Mouse (Mus musculus) lung, postnatal 0 days (tissue): ENCODE measurements at regions not wholly inside any gene's neighbourhood (a gene's known extent, or its start where the extent isn't known, plus 50 kb on each side); places are given as distances from the start of the nearest gene placed in this dataset.

Source experiments
- ATAC-seq: fragments of 200-750 bp; cut with Nextera tagmentation; 2 replicates; pipeline ENCODE4 v1.8.0; 2017; ENCODE audit warnings: moderate library complexity
- DNase-seq: peaks from one replicate; pipeline ENCODE4 v3.0.0-alpha.2; 2016; ENCODE audit warnings: low spot score
- H3K27ac ChIP-seq: fragments of 300-500 bp; sonication (generic); 2 replicates; pipeline ENCODE4 v1.5.1; 2014; ENCODE audit warnings: antibody characterized with exemption, mild to moderate bottlenecking, low read length, mixed read lengths
- H3K27me3 ChIP-seq: fragments of 300-500 bp; sonication (generic); replicated peaks from 2 replicates; pipeline ENCODE4 v1.6.1; 2014; ENCODE audit warnings: low read length, mixed read lengths; ENCODE audit not compliant: insufficient read depth
- H3K36me3 ChIP-seq: fragments of 300-500 bp; sonication (generic); 2 replicates; pipeline ENCODE4 v1.6.1; 2014; ENCODE audit warnings: low read length, mixed read lengths; ENCODE audit not compliant: insufficient read depth
- H3K4me1 ChIP-seq: fragments of 300-500 bp; sonication (generic); 2 replicates; pipeline ENCODE4 v1.6.1; 2014; ENCODE audit warnings: antibody characterized with exemption, low read depth, low read length, mixed read lengths; ENCODE audit not compliant: insufficient read depth
- H3K4me2 ChIP-seq: fragments of 300-500 bp; sonication (generic); replicated peaks from 2 replicates; pipeline ENCODE4 v1.6.1; 2014; ENCODE audit warnings: low read depth, mild to moderate bottlenecking, low read length, moderate library complexity, mixed read lengths
- H3K4me3 ChIP-seq: fragments of 300-500 bp; sonication (generic); 2 replicates; pipeline ENCODE4 v1.5.1; 2014; ENCODE audit warnings: low read depth, low read length
- H3K9ac ChIP-seq: fragments of 300-500 bp; sonication (generic); replicated peaks from 2 replicates; pipeline ENCODE4 v1.6.1; 2014; ENCODE audit warnings: low read depth, mild to moderate bottlenecking
- H3K9me3 ChIP-seq: fragments of 300-500 bp; sonication (generic); 2 replicates; pipeline ENCODE4 v1.6.1; 2016; ENCODE audit warnings: low read length, mixed read lengths
- CTCF ChIP-seq: IDR thresholded peaks from 2 replicates; pipeline ENCODE4 v1.5.1; 2016; ENCODE audit warnings: antibody characterized with exemption, mild to moderate bottlenecking
- EP300 ChIP-seq: IDR thresholded peaks from 2 replicates; pipeline ENCODE4 v1.6.1; 2016; ENCODE audit warnings: antibody characterized with exemption, mild to moderate bottlenecking, control low read depth
- WGBS: fragments of 180-500 bp; shearing (Covaris S2); extraction: QIAGEN DNeasy Blood & Tissue Kit; methylation state at CpG from one replicate; pipeline ENCODE4 v1.1.7; 2014; 5-methylcytosine and 5-hydroxymethylcytosine counted together

GRCm38 (mm10) chr1:78600666-78601065, 57.0 kb upstream of the Acsl3 start:
- Histone ChIP-seq H3K27ac (no peak overlapping the region), H3K4me3 (no peak overlapping the region), H3K4me2 (no peak overlapping the region), H3K9ac (no peak overlapping the region), H3K4me1 (no peaks in the 10 kb centered on the region), H3K9me3 (no peaks in the 10 kb centered on the region), H3K36me3 (no peaks in the 10 kb centered on the region), H3K27me3 (no peaks in the 10 kb centered on the region)
- no peak for DNase-seq
- ATAC-seq = no peak
- WGBS = 11% methylated on average over 1 of the region's 1 CpGs
- no peak for TF ChIP-seq EP300
- TF ChIP-seq CTCF = no peak

GRCm38 (mm10) chr1:78601568-78601967, 56.1 kb upstream of the Acsl3 start:
- no peak for DNase-seq
- no peak for ATAC-seq
- Histone ChIP-seq H3K36me3 (no peaks in the 10 kb centered on the region), H3K9ac (no peak overlapping the region), H3K9me3 (no peaks in the 10 kb centered on the region), H3K4me3 (no peak overlapping the region), H3K4me2 (no peak overlapping the region), H3K27ac (no peak overlapping the region), H3K27me3 (no peaks in the 10 kb centered on the region), H3K4me1 (no peaks in the 10 kb centered on the region)
- TF ChIP-seq CTCF (no peak), EP300 (no peak)
- 35% methylated on average over 3 of the region's 3 CpGs for WGBS

- 4% methylated on average over 3 of the region's 3 CpGs for WGBS
Measured at GRCm38 (mm10) chr1:78602039-78602438, 55.6 kb upstream of the Acsl3 start.

GRCm38 (mm10) chr1:78602885-78603284, 54.7 kb upstream of the Acsl3 start:
- Histone ChIP-seq H3K36me3 (no peaks in the 10 kb centered on the region), H3K4me3 (no peak overlapping the region), H3K9ac (no peak overlapping the region), H3K27ac (no peak overlapping the region), H3K27me3 (no peaks in the 10 kb centered on the region), H3K4me1 (no peaks in the 10 kb centered on the region), H3K4me2 (no peak overlapping the region), H3K9me3 (no peaks in the 10 kb centered on the region)
- TF ChIP-seq CTCF (no peak), EP300 (no peak)
- no peak for DNase-seq
- no peak for ATAC-seq
- WGBS = 66% methylated on average over 3 of the region's 3 CpGs

More at GRCm38 (mm10) chr1:78602039-78602438, 55.6 kb upstream of the Acsl3 start:
- H3K4me1 ChIP-seq = no peaks in the 10 kb centered on the region
- H3K27ac ChIP-seq = no peak overlapping the region
- H3K4me3 ChIP-seq = no peak overlapping the region
- no peak overlapping the region for H3K4me2 ChIP-seq
- H3K9ac ChIP-seq = no peak overlapping the region
- no peaks in the 10 kb centered on the region for H3K36me3 ChIP-seq
- no peaks in the 10 kb centered on the region for H3K9me3 ChIP-seq
- no peak for DNase-seq
- TF ChIP-seq EP300 = no peak
- no peak for TF ChIP-seq CTCF
- no peaks in the 10 kb centered on the region for H3K27me3 ChIP-seq
- ATAC-seq = no peak; the same call in 1 of the 2 replicates

DNA sequence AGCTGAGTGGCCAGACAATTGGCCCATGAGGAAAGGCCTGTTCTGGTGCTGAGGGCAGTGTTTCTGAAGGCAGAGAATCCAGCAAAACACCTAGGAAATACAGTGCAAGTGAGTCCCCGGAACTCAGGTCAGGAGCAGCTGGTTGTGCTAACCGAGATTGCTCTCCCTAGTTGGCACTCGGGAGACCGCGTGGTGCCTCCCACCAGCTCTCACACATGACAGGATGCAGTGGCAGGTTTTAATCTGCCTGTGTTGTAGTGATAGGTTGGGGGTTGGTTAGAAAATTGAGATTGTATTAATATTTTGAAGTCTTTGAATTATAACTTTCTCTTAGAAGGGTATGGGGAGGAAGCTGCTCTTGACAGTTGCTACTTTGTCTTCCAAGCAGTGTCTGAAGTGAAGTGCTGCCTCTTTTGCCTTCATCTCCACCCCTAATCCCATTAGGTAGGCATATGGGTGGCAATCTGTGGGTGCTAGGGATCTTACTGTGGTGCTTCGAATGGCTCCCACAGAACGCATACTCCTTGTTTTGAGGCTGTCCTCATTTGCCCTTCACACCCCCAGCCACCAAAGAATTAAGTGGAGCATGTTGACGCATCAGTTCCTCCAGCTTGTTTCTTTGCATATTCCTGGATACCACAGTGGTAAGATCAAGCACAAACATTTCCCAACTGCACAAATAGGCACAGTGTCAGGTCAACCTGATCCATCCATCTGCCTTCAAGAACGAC, 52.6 kb upstream of the Acsl3 start:
- WGBS = 74% methylated on average over 9 of the region's 9 CpGs
- ATAC-seq = no peak

More for the DNA sequence above, 52.6 kb upstream of the Acsl3 start:
- TF ChIP-seq EP300 (no peak), CTCF (no peak)
- no peak overlapping the region for H3K27ac ChIP-seq
- no peaks in the 10 kb centered on the region for H3K4me1 ChIP-seq
- H3K9ac ChIP-seq = no peak overlapping the region
- no peaks in the 10 kb centered on the region for H3K36me3 ChIP-seq
- no peaks in the 10 kb centered on the region for H3K27me3 ChIP-seq
- no peak for DNase-seq
- H3K4me3 ChIP-seq = no peak overlapping the region
- H3K4me2 ChIP-seq = no peak overlapping the region
- no peaks in the 10 kb centered on the region for H3K9me3 ChIP-seq
